Mouse (Mus musculus): Measurements from ENCODE around the gene Zfand3. TPM values are rescaled to one million over a fixed set of nuclear protein-coding genes. Genes with fewer than 3 reads are reported as not detected.

Gene Zfand3
- polyA plus RNA-seq, 1 experiment: 146 TPM

DNA sequence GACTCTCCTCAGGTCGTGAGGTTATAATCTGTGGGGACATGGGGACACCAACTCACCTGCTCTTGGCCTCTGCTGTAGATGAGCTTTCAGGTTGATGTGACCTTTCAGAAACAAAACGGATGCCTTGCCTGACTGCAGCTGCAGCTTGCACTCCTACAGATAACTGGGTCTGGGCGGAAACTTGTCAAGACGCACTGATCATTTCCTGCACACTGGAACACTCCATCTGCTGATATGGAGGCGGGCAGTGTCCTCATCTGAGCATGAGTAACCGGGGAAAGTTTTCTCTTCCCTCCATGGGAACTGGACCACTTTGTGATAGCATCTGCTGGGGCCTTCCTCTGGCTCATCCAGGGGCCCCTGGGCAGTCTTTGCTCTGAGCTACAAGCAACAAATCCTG lies 209.9 kb downstream of the Zfand3 start:
- TF ChIP-seq POLR2A (IDR thresholded peaks at IDR 0.05; ENCODE audit: borderline replicate concordance, extremely low read depth, insufficient read depth, insufficient read length, poor library complexity, severe bottlenecking) (no peak), CTCF (IDR thresholded peaks at IDR 0.05; ENCODE audit: borderline replicate concordance, extremely low read depth, insufficient read depth, insufficient read length) (no peak)
- DNase-seq (ENCODE audit: low read depth): no peak

DNA sequence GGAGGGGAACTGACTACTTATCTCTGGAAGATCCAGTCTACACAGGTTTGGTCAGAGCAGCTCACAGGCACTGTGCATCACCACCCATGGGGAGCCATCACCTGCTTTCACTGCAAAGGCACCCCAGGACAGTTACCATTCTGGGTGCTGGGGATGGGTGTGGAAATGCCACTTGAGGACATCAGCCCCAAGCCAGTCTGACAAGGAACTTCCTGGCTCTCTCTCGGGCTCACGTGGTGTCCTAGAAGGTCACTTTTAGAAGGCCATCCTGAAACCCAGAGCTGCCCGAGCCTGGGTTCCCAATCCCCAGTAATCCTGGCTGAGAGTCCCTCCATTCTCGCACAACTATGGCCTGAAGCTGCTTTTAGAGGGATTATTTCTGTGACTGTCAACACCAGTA lies 211.2 kb downstream of the Zfand3 start:
- DNase-seq (ENCODE audit: low read depth): no peak
- TF ChIP-seq CTCF (IDR thresholded peaks at IDR 0.05; ENCODE audit: borderline replicate concordance, extremely low read depth, insufficient read depth, insufficient read length): no peak
- TF ChIP-seq POLR2A (IDR thresholded peaks at IDR 0.05; ENCODE audit: borderline replicate concordance, extremely low read depth, insufficient read depth, insufficient read length, poor library complexity, severe bottlenecking): no peak

DNA sequence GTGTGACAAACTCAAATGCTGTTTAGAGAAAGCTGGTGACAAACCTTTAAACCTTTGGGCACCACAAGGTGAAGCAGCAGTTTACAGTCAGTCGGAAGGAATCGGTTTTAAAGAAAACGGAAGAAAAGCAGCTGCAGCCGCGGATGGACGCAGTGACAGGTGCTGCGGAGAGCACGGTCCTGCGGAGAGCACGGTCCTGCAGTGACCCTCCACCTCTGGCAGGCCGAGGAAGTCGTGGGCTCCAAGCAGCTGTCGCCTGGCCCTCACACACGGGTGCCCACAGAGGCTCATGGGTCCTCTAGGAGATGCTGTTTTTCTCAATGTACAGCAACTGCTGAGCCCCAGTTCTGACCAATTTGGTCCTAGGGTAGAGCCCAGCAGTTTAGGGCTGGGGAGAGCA lies 217.1 kb downstream of the Zfand3 start:
- TF ChIP-seq CTCF (IDR thresholded peaks at IDR 0.05; ENCODE audit: borderline replicate concordance, extremely low read depth, insufficient read depth, insufficient read length) (no peak), POLR2A (IDR thresholded peaks at IDR 0.05; ENCODE audit: borderline replicate concordance, extremely low read depth, insufficient read depth, insufficient read length, poor library complexity, severe bottlenecking) (no peak)

DNA sequence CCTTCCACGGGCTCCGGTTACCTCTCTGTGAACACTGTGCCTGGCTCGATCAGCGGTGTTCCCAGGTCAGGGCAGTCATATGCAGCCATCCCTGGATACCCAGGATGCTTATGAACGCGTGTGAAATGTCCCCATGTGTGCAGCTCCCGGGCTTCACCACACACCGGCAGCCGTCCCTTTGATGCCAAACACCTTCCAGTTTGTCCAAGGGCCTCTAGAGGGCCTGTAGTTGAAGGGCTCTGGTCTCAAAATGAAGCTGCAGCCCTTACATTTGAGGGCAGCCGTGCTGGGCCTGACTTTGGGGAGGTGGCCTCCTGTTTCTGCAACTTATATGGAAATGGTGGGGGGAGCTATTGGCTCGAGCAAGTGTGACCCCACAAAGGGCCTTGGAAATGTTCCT lies 217.8 kb downstream of the Zfand3 start:
- no peak for DNase-seq (ENCODE audit: low read depth)
- TF ChIP-seq CTCF (IDR thresholded peaks at IDR 0.05; ENCODE audit: borderline replicate concordance, extremely low read depth, insufficient read depth, insufficient read length) (peak; percentile 17; the same call in 1 of the 2 replicates), POLR2A (IDR thresholded peaks at IDR 0.05; ENCODE audit: borderline replicate concordance, extremely low read depth, insufficient read depth, insufficient read length, poor library complexity, severe bottlenecking) (no peak)

More for the DNA sequence above, 217.1 kb downstream of the Zfand3 start:
- DNase-seq (ENCODE audit: low read depth): no peak

DNA sequence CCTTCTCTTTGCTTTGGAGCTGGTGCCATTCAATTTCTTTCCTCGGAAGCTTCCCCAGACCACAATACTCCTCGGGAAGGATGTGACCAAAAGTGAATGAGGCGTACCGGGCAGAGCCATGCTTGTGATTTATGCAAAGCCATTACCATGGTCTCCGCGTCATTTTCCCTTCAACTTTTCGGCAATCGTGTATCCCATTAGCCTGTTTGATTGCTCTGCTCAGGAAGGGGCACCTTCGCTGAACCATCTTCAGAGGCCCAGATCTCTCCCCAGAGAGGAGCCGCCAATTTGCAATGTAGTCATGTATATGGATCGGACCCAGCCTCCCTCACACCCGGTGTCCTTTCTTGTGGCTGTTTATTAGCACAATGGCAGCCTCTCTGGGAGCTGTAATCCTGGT lies 218.3 kb downstream of the Zfand3 start:
- no peak for DNase-seq (ENCODE audit: low read depth)
- no peak for TF ChIP-seq POLR2A (IDR thresholded peaks at IDR 0.05; ENCODE audit: borderline replicate concordance, extremely low read depth, insufficient read depth, insufficient read length, poor library complexity, severe bottlenecking)
- TF ChIP-seq CTCF (IDR thresholded peaks at IDR 0.05; ENCODE audit: borderline replicate concordance, extremely low read depth, insufficient read depth, insufficient read length): no peak

DNA sequence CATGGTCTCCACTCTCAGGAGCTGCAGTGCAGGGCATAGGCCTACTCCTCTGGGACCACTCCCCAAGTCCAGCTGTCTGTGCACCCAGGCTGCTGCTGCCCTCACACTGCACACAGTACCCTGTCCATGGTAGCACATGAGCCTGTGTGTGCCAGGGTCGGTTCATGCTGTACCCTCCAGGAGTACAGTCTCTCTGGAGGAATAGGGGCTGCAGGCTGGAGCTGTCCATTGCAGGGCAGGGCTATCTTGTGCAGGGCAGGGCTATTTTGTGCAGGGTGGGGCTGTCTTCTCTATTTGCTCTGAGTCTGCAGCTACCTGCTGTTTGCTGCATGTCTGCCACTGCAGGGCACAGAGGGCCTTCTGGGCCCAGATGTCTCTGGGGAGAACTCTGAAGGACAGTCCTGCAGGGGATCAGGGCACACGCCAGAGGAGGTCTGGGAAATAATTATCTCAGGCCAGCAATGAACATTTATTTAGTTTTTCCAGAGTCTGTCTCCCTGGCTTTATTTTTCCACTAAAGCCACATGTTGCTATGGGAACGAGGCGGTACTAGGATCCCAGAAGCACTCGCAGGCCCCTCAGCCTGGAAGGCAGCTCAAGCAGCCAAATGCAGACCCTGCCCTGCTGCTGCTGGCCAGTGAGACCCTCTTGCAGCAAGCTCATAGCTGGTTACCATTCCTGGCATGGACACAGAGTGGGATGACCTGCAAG lies 220.7 kb downstream of the Zfand3 start:
- peak; percentile 68 for DNase-seq (ENCODE audit: low read depth)
- TF ChIP-seq POLR2A (IDR thresholded peaks at IDR 0.05; ENCODE audit: borderline replicate concordance, extremely low read depth, insufficient read depth, insufficient read length, poor library complexity, severe bottlenecking): no peak

DNA sequence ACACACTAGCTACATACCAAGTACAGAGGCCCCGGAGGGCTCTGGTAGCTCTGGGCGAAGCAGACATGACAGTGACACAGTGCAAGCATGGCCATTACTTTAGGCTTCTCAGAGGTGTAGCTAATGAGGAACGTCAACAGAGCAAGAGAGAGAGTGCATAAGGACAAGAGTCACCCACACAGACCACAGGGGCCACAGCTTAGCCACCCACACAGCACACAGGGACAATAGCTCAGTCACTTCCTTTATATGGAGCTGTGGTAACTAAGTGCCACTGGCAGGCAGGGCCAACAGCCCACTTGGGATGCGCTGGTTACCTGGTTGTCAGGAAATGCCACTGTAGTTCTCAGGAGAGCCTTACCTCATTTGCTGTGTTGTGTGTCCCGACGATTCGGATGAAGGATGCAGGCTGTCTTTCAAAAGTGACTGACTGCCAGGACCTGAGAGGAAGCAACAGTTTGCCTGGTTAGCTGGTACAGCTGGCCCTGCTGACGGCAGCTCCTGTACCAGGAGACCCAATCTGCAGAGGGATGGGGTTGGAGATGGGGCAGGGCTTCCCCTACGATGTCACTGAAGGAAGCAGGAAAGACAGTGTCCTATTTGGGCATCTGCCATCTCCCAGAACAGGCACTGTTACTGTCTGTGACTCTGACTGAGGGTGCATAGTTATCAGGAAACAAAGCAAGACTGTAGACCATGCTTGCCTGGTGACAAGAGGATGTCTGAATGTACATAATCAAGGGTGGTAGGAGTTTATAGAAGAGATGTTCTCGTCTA lies 224.1 kb downstream of the Zfand3 start:
- TF ChIP-seq CTCF (IDR thresholded peaks at IDR 0.05; ENCODE audit: borderline replicate concordance, extremely low read depth, insufficient read depth, insufficient read length): no peak
- TF ChIP-seq POLR2A (IDR thresholded peaks at IDR 0.05; ENCODE audit: borderline replicate concordance, extremely low read depth, insufficient read depth, insufficient read length, poor library complexity, severe bottlenecking): no peak
- DNase-seq (ENCODE audit: low read depth): no peak

DNA sequence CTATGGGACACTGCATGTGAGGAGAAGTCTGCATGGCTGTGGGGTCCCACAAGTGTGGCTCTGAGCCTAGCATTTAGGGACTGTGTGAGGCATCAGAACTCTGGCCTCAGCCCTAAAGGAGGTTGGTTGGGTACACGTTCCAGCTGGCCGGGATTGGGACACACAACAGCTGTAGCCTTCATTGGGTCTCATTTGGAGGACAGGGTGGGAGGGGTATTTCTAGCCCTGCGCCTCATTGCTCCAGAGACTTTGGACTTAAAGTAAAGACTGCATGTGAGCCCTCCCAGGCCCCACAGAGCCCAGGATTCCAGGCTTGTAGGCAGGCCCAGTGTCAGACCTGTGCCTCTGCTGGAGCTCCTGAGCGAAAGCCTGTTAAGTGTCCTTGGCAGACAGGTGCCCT lies 225.9 kb downstream of the Zfand3 start:
- TF ChIP-seq POLR2A (IDR thresholded peaks at IDR 0.05; ENCODE audit: borderline replicate concordance, extremely low read depth, insufficient read depth, insufficient read length, poor library complexity, severe bottlenecking): no peak
- TF ChIP-seq CTCF (IDR thresholded peaks at IDR 0.05; ENCODE audit: borderline replicate concordance, extremely low read depth, insufficient read depth, insufficient read length): no peak
- no peak for DNase-seq (ENCODE audit: low read depth)

DNA sequence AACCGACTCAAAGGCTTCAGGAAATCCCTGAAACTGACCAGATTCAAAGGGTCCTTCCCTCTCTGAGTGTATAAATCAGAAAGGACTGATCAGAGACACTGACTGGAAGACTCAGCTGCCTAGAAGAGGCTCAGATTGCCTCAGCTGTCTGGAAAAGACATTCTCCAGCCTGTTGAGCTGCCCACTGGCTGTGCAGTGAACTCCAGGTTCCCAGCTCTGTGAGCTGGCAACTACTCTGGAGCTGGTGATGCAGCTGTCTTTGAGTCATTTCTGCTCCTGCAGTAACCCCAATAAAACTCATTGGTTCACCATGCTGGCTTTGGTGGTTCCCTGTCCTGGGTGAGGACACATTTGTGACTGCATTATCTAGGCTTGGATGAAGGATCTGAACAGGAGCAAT lies 226.9 kb downstream of the Zfand3 start:
- no peak for TF ChIP-seq POLR2A (IDR thresholded peaks at IDR 0.05; ENCODE audit: borderline replicate concordance, extremely low read depth, insufficient read depth, insufficient read length, poor library complexity, severe bottlenecking)
- no peak for TF ChIP-seq CTCF (IDR thresholded peaks at IDR 0.05; ENCODE audit: borderline replicate concordance, extremely low read depth, insufficient read depth, insufficient read length)
- no peak for DNase-seq (ENCODE audit: low read depth)

DNA sequence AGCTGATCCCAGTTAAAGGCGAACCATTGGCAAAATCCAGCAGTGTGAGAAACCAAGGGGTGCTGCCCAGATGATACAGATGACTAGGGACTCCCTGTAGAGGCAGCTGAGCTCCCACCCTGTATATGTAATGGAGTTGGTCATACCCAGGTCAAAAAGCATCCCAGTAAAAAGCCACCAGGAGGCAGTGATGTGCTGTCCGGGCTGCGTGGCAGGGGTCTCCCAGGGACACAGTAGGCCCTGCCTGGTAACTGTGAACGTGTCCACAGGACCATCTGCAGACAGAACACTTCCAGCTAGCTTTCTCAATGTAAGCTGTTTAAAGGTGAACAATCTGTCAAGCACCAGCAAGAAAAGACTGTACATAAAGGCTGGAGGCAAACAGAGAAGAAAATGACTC lies 228.2 kb downstream of the Zfand3 start:
- TF ChIP-seq CTCF (IDR thresholded peaks at IDR 0.05; ENCODE audit: borderline replicate concordance, extremely low read depth, insufficient read depth, insufficient read length): peak; percentile 62
- TF ChIP-seq POLR2A (IDR thresholded peaks at IDR 0.05; ENCODE audit: borderline replicate concordance, extremely low read depth, insufficient read depth, insufficient read length, poor library complexity, severe bottlenecking): no peak
- DNase-seq (ENCODE audit: low read depth): peak; percentile 62

DNA sequence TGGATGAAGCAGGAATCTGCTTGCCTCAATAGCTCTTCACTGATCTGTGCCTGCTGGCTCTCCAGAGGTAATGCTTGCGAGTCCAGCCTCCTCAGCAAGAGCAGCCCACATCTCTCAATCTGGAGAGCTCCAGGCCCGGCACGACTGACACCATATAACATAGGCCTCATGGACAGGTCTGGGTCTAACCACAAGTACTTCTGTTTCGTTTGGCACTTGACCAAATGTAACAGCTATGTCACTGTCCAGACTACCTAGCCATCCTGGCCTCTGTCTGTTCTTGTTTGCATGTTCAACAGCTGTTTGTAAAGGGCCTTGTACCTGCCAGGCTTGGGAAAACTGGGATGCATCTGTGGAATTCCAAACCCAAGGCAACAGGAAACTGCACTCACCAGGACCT lies 230.8 kb downstream of the Zfand3 start:
- TF ChIP-seq POLR2A (IDR thresholded peaks at IDR 0.05; ENCODE audit: borderline replicate concordance, extremely low read depth, insufficient read depth, insufficient read length, poor library complexity, severe bottlenecking) (no peak), CTCF (IDR thresholded peaks at IDR 0.05; ENCODE audit: borderline replicate concordance, extremely low read depth, insufficient read depth, insufficient read length) (no peak)
- DNase-seq (ENCODE audit: low read depth): no peak

DNA sequence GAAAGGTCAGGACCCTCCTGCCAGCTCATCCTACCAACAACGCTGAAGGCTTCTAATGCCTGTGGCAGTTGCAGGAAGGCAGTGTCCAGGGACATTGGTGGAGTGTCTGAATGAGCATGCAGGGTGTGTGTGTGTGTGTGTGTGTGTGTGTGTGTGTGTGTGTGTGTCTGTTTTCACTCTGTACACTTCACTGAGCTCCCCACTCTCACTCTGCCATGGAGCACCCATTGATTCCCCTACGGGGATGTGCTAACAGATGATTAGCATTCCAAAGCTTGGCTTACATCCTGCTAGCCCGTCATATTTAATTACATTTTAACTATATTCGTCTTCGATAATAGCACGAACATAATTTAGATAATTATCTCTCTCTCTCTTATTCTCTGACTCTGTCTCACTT lies 232.1 kb downstream of the Zfand3 start:
- no peak for TF ChIP-seq POLR2A (IDR thresholded peaks at IDR 0.05; ENCODE audit: borderline replicate concordance, extremely low read depth, insufficient read depth, insufficient read length, poor library complexity, severe bottlenecking)
- no peak for TF ChIP-seq CTCF (IDR thresholded peaks at IDR 0.05; ENCODE audit: borderline replicate concordance, extremely low read depth, insufficient read depth, insufficient read length)
- DNase-seq (ENCODE audit: low read depth): peak; percentile 72
